Mouse (Mus musculus): Measurements from ENCODE around the gene Tnxb.

DNA sequence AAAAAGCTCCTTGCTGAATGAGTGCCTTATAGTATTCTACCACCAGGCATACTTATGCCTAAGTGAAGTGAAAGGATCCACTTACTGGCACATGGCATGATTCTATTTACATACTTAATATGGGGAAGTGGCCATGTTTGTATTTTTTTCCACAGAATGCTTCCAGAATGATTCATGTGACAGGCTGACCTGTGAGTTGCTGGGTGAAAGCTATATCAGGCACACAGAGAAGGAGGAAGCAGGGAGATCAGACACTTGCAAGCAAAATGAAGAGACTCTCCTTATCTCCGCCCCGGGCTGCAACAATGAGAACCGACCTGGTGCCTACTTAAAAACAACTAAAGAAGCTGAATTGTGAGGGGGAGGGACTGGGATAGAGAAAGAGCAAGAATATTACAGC is 91.1 kb downstream of the Tnxb start:
- no peak for TF ChIP-seq CTCF (IDR thresholded peaks at IDR 0.05)
- no peak for TF ChIP-seq EP300 (IDR thresholded peaks at IDR 0.05)
